Mouse (Mus musculus) lung, postnatal 0 days (tissue): ENCODE results near the gene Lcmt1.

ENCODE experiments used
- CTCF ChIP-seq: IDR thresholded peaks from 2 replicates; pipeline ENCODE4 v1.5.1; 2016; ENCODE audit warnings: antibody characterized with exemption, mild to moderate bottlenecking
- EP300 ChIP-seq: IDR thresholded peaks from 2 replicates; pipeline ENCODE4 v1.6.1; 2016; ENCODE audit warnings: antibody characterized with exemption, mild to moderate bottlenecking, control low read depth

- TF ChIP-seq CTCF (no peak), EP300 (no peak)
Measured at GRCm38 (mm10) chr7:123458309-123458708, 88.7 kb downstream of the Lcmt1 start.
